Mouse (Mus musculus): ENCODE measurements around the gene Tor3a.

Gene Tor3a

DNA sequence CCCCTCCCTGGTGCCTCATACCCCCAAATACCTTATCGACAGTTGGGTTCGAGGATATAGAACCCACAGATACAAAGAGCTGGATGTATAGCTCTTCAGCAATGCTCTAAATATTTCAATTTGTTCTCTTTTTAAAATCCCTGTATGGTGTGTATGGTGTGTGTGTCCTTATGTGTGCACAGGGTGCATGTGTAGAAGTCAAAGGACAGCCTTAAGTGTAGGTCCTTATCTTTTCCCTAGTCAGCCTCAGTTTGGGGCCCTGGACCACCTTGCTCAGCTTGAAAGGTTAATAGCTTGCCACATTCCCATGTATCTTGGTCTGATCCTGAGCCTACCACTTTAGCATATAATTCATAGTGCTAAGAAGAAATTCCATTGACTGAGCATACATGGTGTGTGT is 65.7 kb downstream of the Tor3a start:
- TF ChIP-seq POU5F1 (IDR thresholded peaks at IDR 0.05; ENCODE audit: borderline replicate concordance, low read length) (no peak), NANOG (IDR thresholded peaks at IDR 0.05; ENCODE audit: borderline replicate concordance, low read length) (no peak), CTCF (conservative IDR thresholded peaks at IDR 0.05; ENCODE audit: low read length) (no peak)

GRCm38 (mm10) chr1:156605940-156606339 is 68.2 kb downstream of the Tor3a start:
- H3K4me1 ChIP-seq (replicated peaks; ENCODE audit: low read depth, low read length) = peaks cover 62% of the 10 kb centered on the region
- H3K4me3 ChIP-seq (replicated peaks; ENCODE audit: low read length) = no peak overlapping the region
- no peaks in the 10 kb centered on the region for H3K27me3 ChIP-seq (ENCODE audit: insufficient read depth, low read length)
- peaks cover 5% of the 10 kb centered on the region; the same call in 1 of the 2 replicates for H3K36me3 ChIP-seq (ENCODE audit: insufficient read depth, low read length)
- TF ChIP-seq NANOG (IDR thresholded peaks at IDR 0.05; ENCODE audit: borderline replicate concordance, low read length) = no peak
- no peak for TF ChIP-seq POU5F1 (IDR thresholded peaks at IDR 0.05; ENCODE audit: borderline replicate concordance, low read length)
- TF ChIP-seq CTCF (conservative IDR thresholded peaks at IDR 0.05; ENCODE audit: low read length) = no peak
- H3K9me3 ChIP-seq (ENCODE audit: low read length) = no peaks in the 10 kb centered on the region; the same call in 1 of the 2 replicates

More for the DNA sequence above, 65.7 kb downstream of the Tor3a start:
- peaks cover 5% of the 10 kb centered on the region; the same call in 1 of the 2 replicates for H3K36me3 ChIP-seq (ENCODE audit: insufficient read depth, low read length)
- H3K27me3 ChIP-seq (ENCODE audit: insufficient read depth, low read length) = no peaks in the 10 kb centered on the region
- peaks cover 76% of the 10 kb centered on the region for H3K4me1 ChIP-seq (replicated peaks; ENCODE audit: low read depth, low read length)
- H3K4me3 ChIP-seq (replicated peaks; ENCODE audit: low read length) = no peak overlapping the region
- no peaks in the 10 kb centered on the region; the same call in 1 of the 2 replicates for H3K9me3 ChIP-seq (ENCODE audit: low read length)

DNA sequence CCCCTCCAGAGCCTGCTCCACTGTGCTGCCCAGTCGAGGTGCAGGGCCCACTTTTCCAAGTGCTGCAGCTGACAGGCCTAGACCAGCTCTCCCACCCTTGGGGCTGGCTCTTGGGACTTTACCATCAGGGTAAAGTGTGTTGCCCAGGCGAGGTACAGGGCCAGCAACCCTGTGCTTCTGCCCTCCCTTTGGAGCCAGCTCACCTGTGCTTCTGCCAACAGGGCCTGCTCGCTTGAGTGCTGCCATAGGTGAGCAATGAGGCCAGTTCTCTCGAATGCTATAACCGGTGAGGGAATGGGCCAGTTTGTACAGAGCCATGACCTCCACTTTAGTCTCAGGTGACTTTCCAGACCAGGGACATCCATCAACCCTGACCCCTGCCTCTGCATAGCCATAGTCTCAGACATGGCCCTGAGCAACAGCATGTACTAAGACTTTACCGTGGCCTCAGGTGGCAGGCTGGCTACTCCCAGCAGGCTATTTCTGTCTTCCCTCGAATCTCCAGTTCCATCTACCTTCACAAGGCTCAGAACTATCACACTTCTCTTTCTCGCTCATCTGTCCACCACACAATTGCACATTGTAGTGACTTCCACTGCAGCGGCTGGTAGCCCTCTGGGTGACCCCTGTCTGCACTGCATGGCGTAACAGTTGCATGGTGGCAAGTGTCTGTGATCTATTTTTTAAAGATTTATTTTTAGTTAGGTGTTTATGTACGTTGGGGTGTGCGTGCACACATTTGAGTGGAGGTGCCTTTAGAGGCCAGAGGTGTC is 68.9 kb downstream of the Tor3a start:
- H3K9me3 ChIP-seq (ENCODE audit: low read length) = no peaks in the 10 kb centered on the region; the same call in 1 of the 2 replicates
- H3K36me3 ChIP-seq (ENCODE audit: insufficient read depth, low read length) = peaks cover 5% of the 10 kb centered on the region; the same call in 1 of the 2 replicates
- peaks cover 62% of the 10 kb centered on the region for H3K4me1 ChIP-seq (replicated peaks; ENCODE audit: low read depth, low read length)
- no peak for TF ChIP-seq CTCF (conservative IDR thresholded peaks at IDR 0.05; ENCODE audit: low read length)
- TF ChIP-seq POU5F1 (IDR thresholded peaks at IDR 0.05; ENCODE audit: borderline replicate concordance, low read length) = no peak
- H3K4me3 ChIP-seq (replicated peaks; ENCODE audit: low read length) = no peak overlapping the region
- H3K27me3 ChIP-seq (ENCODE audit: insufficient read depth, low read length) = no peaks in the 10 kb centered on the region
